In the genomic region with DNA sequence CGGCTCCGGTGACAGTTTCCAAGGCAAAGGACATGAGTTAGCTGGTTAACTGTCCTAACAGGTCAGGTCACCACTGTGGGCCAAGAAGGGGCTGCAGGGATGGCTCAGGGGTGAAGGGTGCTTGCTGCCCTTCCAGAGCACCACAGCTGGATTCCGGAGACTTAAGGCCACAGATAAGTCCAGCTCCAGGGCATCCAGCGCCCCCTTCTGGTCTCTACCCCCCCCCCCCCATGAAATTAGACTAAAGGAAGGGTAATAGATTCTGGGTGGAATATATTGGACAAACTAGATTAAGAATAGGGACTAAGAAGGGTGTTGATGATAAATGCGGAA, we compare ENCODE assay signal across 8 mouse cellular contexts. TPM values are rescaled to one million over a fixed set of nuclear protein-coding genes. Genes with fewer than 3 reads are reported as not detected.
DNase-seq lines count a peak whose midpoint lies in the region; ATAC-seq and TF ChIP-seq lines count a peak whose summit lies in the region.

No protein-coding gene starts in this region.

- no peaks in the 10 kb centered on the region for H3K36me3 ChIP-seq in heart, embryonic 10.5 days
- peaks cover 13 to 42% of the 10 kb centered on the region in 2 experiments for H3K36me3 ChIP-seq in CH12.LX (replicated peaks in 1 of 2; ENCODE audit: control insufficient read depth in 1 of 2, insufficient read depth in 1 of 2, low read length in 1 of 2)
- H3K36me3 ChIP-seq in forebrain, embryonic 14.5 days (ENCODE audit: control insufficient read depth, insufficient read depth, low read length) = no peaks in the 10 kb centered on the region
- no peaks in the 10 kb centered on the region for H3K36me3 ChIP-seq in liver, embryonic 15.5 days (replicated peaks)

- H3K9me3 ChIP-seq in heart, embryonic 10.5 days = no peaks in the 10 kb centered on the region
- no peaks in the 10 kb centered on the region for H3K9me3 ChIP-seq in CH12.LX (replicated peaks; ENCODE audit: low read length)
- no peaks in the 10 kb centered on the region for H3K9me3 ChIP-seq in forebrain, embryonic 14.5 days (replicated peaks; ENCODE audit: control insufficient read depth, low read length)
- H3K9me3 ChIP-seq in liver, embryonic 15.5 days (replicated peaks) = no peaks in the 10 kb centered on the region

- peak; percentile 8 for TF ChIP-seq RAD21 in CH12.LX (IDR thresholded peaks at IDR 0.05; ENCODE audit: low read depth, low read length)

- no peak for DNase-seq in heart, embryonic 10.5 days (ENCODE audit: low spot score)
- no peak for DNase-seq in heart, adult 11 months
- DNase-seq in CH12.LX (ENCODE audit: extremely low read depth) = no peak
- no peak for DNase-seq in forebrain, embryonic 14.5 days (ENCODE audit: low spot score)
- DNase-seq in right cerebral cortex, adult 18-20 months = no peak

- H3K27me3 ChIP-seq in heart, embryonic 10.5 days (ENCODE audit: insufficient read depth, poor library complexity, severe bottlenecking) = no peaks in the 10 kb centered on the region
- H3K27me3 ChIP-seq in CH12.LX (replicated peaks) = no peaks in the 10 kb centered on the region
- no peaks in the 10 kb centered on the region for H3K27me3 ChIP-seq in forebrain, embryonic 14.5 days (replicated peaks; ENCODE audit: control insufficient read depth, insufficient read depth, low read length)
- no peaks in the 10 kb centered on the region for H3K27me3 ChIP-seq in liver, embryonic 15.5 days

- H3K4me2 ChIP-seq in CH12.LX (ENCODE audit: insufficient read depth, low read depth, poor library complexity, severe bottlenecking) = peak overlapping the region; percentile 23; the same call in 1 of the 2 replicates
- peak overlapping the region; percentile 67 for H3K4me2 ChIP-seq in forebrain, embryonic 14.5 days (ENCODE audit: low read length)
- H3K4me2 ChIP-seq in liver, embryonic 15.5 days = peak overlapping the region; percentile 90

- no peak for TF ChIP-seq POLR2A in CH12.LX (IDR thresholded peaks at IDR 0.05; ENCODE audit: low read depth, low read length)

- peaks cover 21% of the 10 kb centered on the region for H3K79me2 ChIP-seq in CH12.LX (replicated peaks; ENCODE audit: control insufficient read depth, extremely low read depth, insufficient read depth, poor library complexity, severe bottlenecking)

- peaks cover 4% of the 10 kb centered on the region; the same call in 1 of the 2 replicates for H3K4me1 ChIP-seq in heart, embryonic 10.5 days
- peaks cover 2 to 52% of the 10 kb centered on the region in 2 experiments for H3K4me1 ChIP-seq in CH12.LX (ENCODE audit: control insufficient read depth in 1 of 2, insufficient read depth in 2 of 2)
- 0 out of 2 replicates have a peak, but pooled peaks cover 2% of the 10 kb centered on the region for H3K4me1 ChIP-seq in forebrain, embryonic 14.5 days (ENCODE audit: control insufficient read depth, insufficient read depth, low read length)
- peaks cover 24% of the 10 kb centered on the region for H3K4me1 ChIP-seq in liver, embryonic 15.5 days (replicated peaks)

- dilution Hi-C loops in CH12.LX (cut with MboI; ENCODE audit: extremely low pct_ligation_motif_present, extremely low pct_unique_long_range_greater_than_20kb, low sequenced_read_pairs) = no loop called here

- in situ Hi-C loops in CH12.LX (cut with MboI; ENCODE audit: low pct_ligation_motif_present, low pct_unique_long_range_greater_than_20kb, low sequenced_read_pairs) = no loop called here

- TF ChIP-seq EP300 in CH12.LX (IDR thresholded peaks at IDR 0.05; ENCODE audit: low read length) = no peak

- no peak for ATAC-seq in forebrain, embryonic 14.5 days
- no peak; the same call in 1 of the 2 replicates for ATAC-seq in liver, embryonic 15.5 days (ENCODE audit: insufficient read depth)
- no peak; the same call in 1 of the 2 replicates for ATAC-seq in megakaryocyte progenitor cell, adult 5-6 weeks (replicated peaks; ENCODE audit: poor library complexity)
- ATAC-seq in inflammation-experienced regulatory T-cells, adult 6 months = no peak

- TF ChIP-seq CTCF in CH12.LX (conservative IDR thresholded peaks at IDR 0.05 in 1 of 2, IDR thresholded peaks at IDR 0.05 in 1 of 2; ENCODE audit: low read depth in 2 of 2, low read length in 2 of 2) = peak in 1 of 2 experiments; percentile 69; a peak in 2 of 4 replicates

- H3K4me3 ChIP-seq in heart, embryonic 10.5 days = peak overlapping the region; percentile 99
- H3K4me3 ChIP-seq in CH12.LX (replicated peaks in 1 of 3; ENCODE audit: low read depth in 2 of 3, low read length in 2 of 3, poor library complexity in 1 of 3) = peak overlapping the region; percentile 86 to 98 (median 98)
- peak overlapping the region; percentile 87 for H3K4me3 ChIP-seq in forebrain, embryonic 14.5 days (ENCODE audit: low read depth, low read length)
- H3K4me3 ChIP-seq in liver, embryonic 15.5 days (replicated peaks) = peak overlapping the region; percentile 92

- H3K9ac ChIP-seq in CH12.LX (ENCODE audit: insufficient read depth, low read depth) = peak overlapping the region; percentile 54
- peak overlapping the region; percentile 95; the same call in 1 of the 2 replicates for H3K9ac ChIP-seq in forebrain, embryonic 14.5 days (ENCODE audit: low read length)
- H3K9ac ChIP-seq in liver, embryonic 15.5 days = no peak overlapping the region

- H3K27ac ChIP-seq in heart, embryonic 10.5 days = peak overlapping the region; percentile 98
- peak overlapping the region; percentile 84 for H3K27ac ChIP-seq in CH12.LX (ENCODE audit: insufficient read depth, low read depth)
- peak overlapping the region; percentile 86; the same call in 1 of the 2 replicates for H3K27ac ChIP-seq in forebrain, embryonic 14.5 days (ENCODE audit: low read depth, low read length)
- no peak overlapping the region for H3K27ac ChIP-seq in liver, embryonic 15.5 days (replicated peaks)

- 28% methylated on average over 5 of the region's 5 CpGs for WGBS in heart, embryonic 10.5 days
- WGBS in forebrain, embryonic 14.5 days = 37% methylated on average over 5 of the region's 5 CpGs
- WGBS in liver, embryonic 15.5 days (ENCODE audit: insufficient replicate concordance) = 24% methylated on average over 5 of the region's 5 CpGs

TF ChIP-seq in CH12.LX, 34 proteins besides CTCF, POLR2A, EP300 and RAD21:
- peak; percentile 8; the same call in 1 of the 2 replicates for TF ChIP-seq SMC3 (IDR thresholded peaks at IDR 0.05; ENCODE audit: low read depth, low read length)
- TF ChIP-seq MAZ (IDR thresholded peaks at IDR 0.05; ENCODE audit: low read depth, low read length) = peak; percentile 28; the same call in 1 of the 2 replicates
- TF ChIP-seq ETS1 (conservative IDR thresholded peaks at IDR 0.05; ENCODE audit: low read depth, low read length) = no peak
- peak; percentile 3; the same call in 1 of the 2 replicates for TF ChIP-seq ZMIZ1 (IDR thresholded peaks at IDR 0.05; ENCODE audit: low read depth, low read length)
TF ChIP-seq in CH12.LX: peak in this region for 3.

RNA-seq across cellular contexts. Expression of gene Micu2, which starts 0.3 kb away (rescaled TPM):
- 82.7 and 88.7 TPM in 2 replicates for polyA plus RNA-seq in heart, embryonic 10.5 days (2016; fragmentation: Nextera tagmentation; extraction: Ambion mirVana)
- total RNA-seq in CH12.LX (2012; rRNA removed) (39.8 and 41.4 TPM in 2 replicates), CH12.LX (2014; rRNA removed) (62.5 and 71.6 TPM in 2 replicates)
- 52.7 and 64.4 TPM in 2 replicates for polyA plus RNA-seq in CH12.LX (2012; ENCODE audit: insufficient read length, low read depth)
- 46.6 and 49.4 TPM in 2 replicates for polyA plus RNA-seq in forebrain, embryonic 14.5 days (2014; fragmentation: Nextera tagmentation; extraction: Ambion mirVana)
- polyA plus RNA-seq in liver, embryonic 15.5 days (2015; fragmentation: Nextera tagmentation; extraction: Ambion mirVana) = 36.4 and 39.0 TPM in 2 replicates
- total RNA-seq in megakaryocyte progenitor cell, adult 5-6 weeks (2015) = 29.9 and 35.5 TPM in 2 replicates
- total RNA-seq in megakaryocyte progenitor cell, adult 5-6 weeks (2017) = 71.0 and 84.1 TPM in 2 replicates
- polyA plus RNA-seq in inflammation-experienced regulatory T-cells, adult 6 months (2017; shearing (Covaris generic)) = 10 to 100 TPM; 11.2 to 16.0 (median 14.2) TPM

Comparison
In these comparisons a context has a peak if more than half of its experiments do, and no peak if none do; other contexts are left out.
1. H3K4me2 ChIP-seq: peak in every context shown above with its lines; median percentile 90 in liver, embryonic 15.5 days; 67 in forebrain, embryonic 14.5 days; 23 in CH12.LX.